Mouse (Mus musculus) embryonic fibroblast, embryonic 13.5 days (primary cell): Measurements from ENCODE around the gene Bzw1.

Experiments
- CTCF ChIP-seq: IDR thresholded peaks from 2 replicates; pipeline ENCODE4 v1.5.1; 2011; ENCODE audit warnings: mild to moderate bottlenecking, control low read depth, low read length, moderate library complexity, borderline replicate concordance; ENCODE audit not compliant: insufficient read depth
- POLR2A ChIP-seq: IDR thresholded peaks from 2 replicates; pipeline ENCODE4 v1.6.1; 2011; ENCODE audit warnings: low read depth, mild to moderate bottlenecking, control low read depth, low read length, moderate library complexity

DNA sequence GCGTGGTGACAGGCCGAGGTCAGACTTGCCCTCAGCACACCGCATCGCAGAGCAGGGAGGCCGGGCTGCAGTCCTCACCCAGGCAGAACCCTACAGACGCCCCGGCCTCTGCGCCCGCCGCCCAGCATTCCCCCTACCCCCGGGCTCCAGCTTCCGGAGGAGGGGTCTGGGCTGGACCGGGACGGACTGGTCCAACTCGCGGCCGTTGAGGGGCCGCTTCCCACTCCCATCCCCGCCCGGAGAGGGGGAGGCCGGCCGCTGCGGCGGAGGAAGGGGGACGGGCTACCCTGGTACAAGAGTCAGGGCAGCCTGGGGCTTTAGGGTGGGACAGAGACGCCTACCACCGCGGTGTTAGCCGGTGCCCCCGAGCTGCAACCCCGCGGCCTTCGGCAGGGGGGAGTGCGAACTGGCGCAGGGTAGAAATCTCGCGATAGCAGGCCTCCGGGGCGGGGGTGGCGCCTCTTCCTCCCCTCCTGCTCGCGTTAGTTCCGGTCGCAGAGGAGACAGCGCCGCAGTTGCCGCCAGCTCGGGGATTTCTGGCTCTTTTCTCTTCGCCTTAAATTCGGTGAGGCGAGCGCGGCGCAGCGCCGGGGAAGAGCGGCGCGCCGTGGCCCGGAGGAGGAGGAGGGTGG is at the start of gene Bzw1:
- TF ChIP-seq POLR2A (peak; percentile 90), CTCF (no peak)
